Mouse (Mus musculus): ENCODE results near the gene Zbtb12.

DNA sequence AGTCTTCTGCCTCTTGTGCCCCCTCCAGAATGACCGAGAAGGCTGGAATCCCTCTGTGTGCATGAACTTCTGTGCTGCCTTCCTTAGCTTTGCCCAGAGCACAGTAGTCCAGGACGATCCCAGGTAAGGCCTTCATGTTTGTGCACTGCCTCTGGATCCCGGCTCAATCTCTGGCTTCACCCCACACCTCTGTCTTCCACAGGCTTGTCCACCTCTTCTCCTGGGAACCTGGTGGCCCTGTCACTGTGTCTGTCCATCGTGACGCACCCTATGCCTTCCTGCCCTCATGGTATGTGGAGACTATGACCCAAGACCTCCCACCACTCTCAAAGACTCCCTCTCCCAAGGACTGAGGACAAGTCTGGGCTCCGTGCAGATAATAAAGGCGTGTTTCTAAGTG, 40.5 kb upstream of the Zbtb12 start:
- no peak for TF ChIP-seq POLR2A (IDR thresholded peaks at IDR 0.05; ENCODE audit: borderline replicate concordance, low read depth, low read length)
- no peak for TF ChIP-seq CTCF (IDR thresholded peaks at IDR 0.05; ENCODE audit: low read depth, low read length)

Data from bone marrow macrophage, adult 2 months (primary cell).